Mouse (Mus musculus) neural tube, embryonic 13.5 days (tissue): ENCODE results near the gene Ctnnbip1. TPM values are rescaled to one million over a fixed set of nuclear protein-coding genes. Genes with fewer than 3 reads are reported as not detected.

ENCODE experiments used
- ATAC-seq: fragments of 200-750 bp; cut with Nextera tagmentation; 2 replicates; pipeline ENCODE4 v1.8.0; 2017; ENCODE audit warnings: low read depth, mild to moderate bottlenecking, moderate TSS enrichment, moderate library complexity
- H3K27ac ChIP-seq: fragments of 300-500 bp; sonication (generic); replicated peaks from 2 replicates; pipeline ENCODE4 v1.5.1; 2015; ENCODE audit warnings: moderate library complexity, mild to moderate bottlenecking, inconsistent platforms
- H3K27me3 ChIP-seq: fragments of 300-500 bp; sonication (generic); 2 replicates; pipeline ENCODE4 v1.6.1; 2015; ENCODE audit warnings: mild to moderate bottlenecking, inconsistent platforms
- H3K36me3 ChIP-seq: fragments of 300-500 bp; sonication (generic); 2 replicates; pipeline ENCODE4 v1.6.1; 2015; ENCODE audit warnings: mild to moderate bottlenecking, inconsistent platforms
- H3K4me1 ChIP-seq: fragments of 300-500 bp; sonication (generic); replicated peaks from 2 replicates; pipeline ENCODE4 v1.6.1; 2015; ENCODE audit warnings: inconsistent platforms
- H3K4me2 ChIP-seq: fragments of 300-500 bp; sonication (generic); 2 replicates; pipeline ENCODE4 v1.6.1; 2015; ENCODE audit warnings: inconsistent platforms, mild to moderate bottlenecking, moderate library complexity
- H3K4me3 ChIP-seq: fragments of 300-500 bp; sonication (generic); 2 replicates; pipeline ENCODE4 v1.5.1; 2015; ENCODE audit warnings: mild to moderate bottlenecking, inconsistent platforms
- H3K9ac ChIP-seq: fragments of 300-500 bp; sonication (generic); 2 replicates; pipeline ENCODE4 v1.6.1; 2015; ENCODE audit warnings: moderate library complexity, mild to moderate bottlenecking, inconsistent platforms
- H3K9me3 ChIP-seq: fragments of 300-500 bp; sonication (generic); 2 replicates; pipeline ENCODE4 v1.6.1; 2016; ENCODE audit warnings: inconsistent platforms
- WGBS: fragments of 180-500 bp; shearing (Covaris S2); methylation state at CpG from one replicate; pipeline ENCODE4 v1.1.7; 2015; 5-methylcytosine and 5-hydroxymethylcytosine counted together
- polyA plus RNA-seq: library from polyadenylated mRNA; unstranded; fragments of >200 nt; fragmentation: Nextera tagmentation; extraction: Ambion mirVana; gene quantifications from 2 replicates; pipeline ENCODE4 v1.2.1, GENCODE M21; 2015

Ctnnbip1 gene
- polyA plus RNA-seq, 1 experiment from 2014 or later, result 79.0 TPM

DNA sequence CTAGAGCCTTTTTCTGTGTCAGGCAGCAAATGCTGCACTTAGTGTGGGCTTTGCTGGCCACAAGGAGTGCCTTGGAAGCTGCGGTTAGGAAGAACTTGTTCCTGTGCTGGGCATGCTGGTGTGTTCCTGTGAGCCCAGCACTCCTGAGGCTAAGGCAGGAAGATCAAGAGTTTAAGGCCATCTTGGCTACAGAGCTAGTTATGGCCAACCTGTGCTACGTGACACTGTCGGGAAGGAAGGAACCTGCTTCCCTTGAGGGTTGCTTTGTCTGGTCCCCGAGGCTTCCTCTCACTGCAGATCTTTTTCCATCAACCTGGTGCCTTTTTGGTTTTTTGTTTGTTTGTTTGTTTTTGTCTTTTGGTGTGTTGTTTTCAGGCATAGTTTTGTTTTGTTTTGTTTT lies 7.1 kb downstream of the Ctnnbip1 start:
- H3K9me3 ChIP-seq, result no peaks in the 10 kb centered on the region
- H3K4me3 ChIP-seq, result no peak overlapping the region
- 84% methylated on average over 4 of the region's 4 CpGs for WGBS
- H3K36me3 ChIP-seq, result no peaks in the 10 kb centered on the region
- no peak overlapping the region for H3K4me2 ChIP-seq
- H3K27me3 ChIP-seq, result no peaks in the 10 kb centered on the region
- peaks cover 43% of the 10 kb centered on the region for H3K4me1 ChIP-seq
- no peak overlapping the region for H3K27ac ChIP-seq
- ATAC-seq, result no peak
- no peak overlapping the region for H3K9ac ChIP-seq

DNA sequence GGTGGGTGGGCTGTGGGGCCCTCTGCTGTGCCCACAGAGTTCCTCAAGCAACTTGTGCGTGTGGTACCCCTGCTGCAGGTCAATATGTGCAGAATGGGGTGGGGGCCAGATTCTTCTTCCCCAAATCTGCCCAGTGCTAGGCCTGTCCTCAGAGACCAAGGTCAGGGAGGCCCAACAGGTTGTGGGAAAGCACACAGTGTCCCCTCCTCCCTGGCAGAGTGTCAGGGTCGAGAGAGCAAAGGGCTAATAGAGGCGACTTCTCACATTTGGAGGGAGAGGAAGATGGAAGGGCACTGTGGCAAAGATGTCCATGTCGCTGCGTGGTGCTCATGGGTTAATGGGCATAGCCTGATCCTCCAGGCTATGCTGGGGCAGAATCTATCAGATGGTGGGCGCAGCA lies 7.8 kb downstream of the Ctnnbip1 start:
- H3K4me1 ChIP-seq, result peaks cover 42% of the 10 kb centered on the region
- no peak overlapping the region for H3K4me2 ChIP-seq
- WGBS, result 73% methylated on average over 6 of the region's 6 CpGs
- H3K4me3 ChIP-seq, result no peak overlapping the region
- no peak for ATAC-seq
- H3K9ac ChIP-seq, result 0 out of 2 replicates have a peak overlapping the region, but pooled peaks have one; percentile 12
- H3K27me3 ChIP-seq, result no peaks in the 10 kb centered on the region
- no peaks in the 10 kb centered on the region for H3K9me3 ChIP-seq
- H3K27ac ChIP-seq, result peak overlapping the region; percentile 28; the same call in 1 of the 2 replicates
- H3K36me3 ChIP-seq, result no peaks in the 10 kb centered on the region

DNA sequence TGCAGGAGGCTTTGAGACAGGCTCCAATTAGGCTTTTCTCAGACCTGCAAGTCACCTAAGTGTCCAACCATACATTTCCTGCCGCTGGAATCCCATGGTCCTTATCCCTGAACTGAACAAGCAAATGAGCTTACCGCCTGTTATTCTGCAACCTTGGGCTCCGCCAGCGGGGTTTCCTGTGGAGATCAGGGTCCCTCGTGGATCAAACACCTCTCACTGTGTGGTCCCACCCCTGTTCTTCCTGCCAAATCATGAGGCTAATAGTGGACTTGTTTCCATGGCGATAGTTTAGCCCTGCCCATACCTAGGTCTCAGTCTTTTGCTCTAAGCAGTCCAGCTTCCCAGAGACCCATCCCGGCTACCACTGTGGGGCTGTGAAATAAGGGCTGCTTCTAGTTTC lies 8.3 kb downstream of the Ctnnbip1 start:
- Histone ChIP-seq H3K27me3 (no peaks in the 10 kb centered on the region), H3K9ac (0 out of 2 replicates have a peak overlapping the region, but pooled peaks have one; percentile 12), H3K9me3 (no peaks in the 10 kb centered on the region), H3K4me3 (no peak overlapping the region), H3K36me3 (no peaks in the 10 kb centered on the region), H3K4me2 (no peak overlapping the region), H3K27ac (0 out of 2 replicates have a peak overlapping the region, but pooled peaks have one; percentile 28), H3K4me1 (peaks cover 36% of the 10 kb centered on the region)
- ATAC-seq, result no peak
- 34% methylated on average over 7 of the region's 7 CpGs for WGBS

DNA sequence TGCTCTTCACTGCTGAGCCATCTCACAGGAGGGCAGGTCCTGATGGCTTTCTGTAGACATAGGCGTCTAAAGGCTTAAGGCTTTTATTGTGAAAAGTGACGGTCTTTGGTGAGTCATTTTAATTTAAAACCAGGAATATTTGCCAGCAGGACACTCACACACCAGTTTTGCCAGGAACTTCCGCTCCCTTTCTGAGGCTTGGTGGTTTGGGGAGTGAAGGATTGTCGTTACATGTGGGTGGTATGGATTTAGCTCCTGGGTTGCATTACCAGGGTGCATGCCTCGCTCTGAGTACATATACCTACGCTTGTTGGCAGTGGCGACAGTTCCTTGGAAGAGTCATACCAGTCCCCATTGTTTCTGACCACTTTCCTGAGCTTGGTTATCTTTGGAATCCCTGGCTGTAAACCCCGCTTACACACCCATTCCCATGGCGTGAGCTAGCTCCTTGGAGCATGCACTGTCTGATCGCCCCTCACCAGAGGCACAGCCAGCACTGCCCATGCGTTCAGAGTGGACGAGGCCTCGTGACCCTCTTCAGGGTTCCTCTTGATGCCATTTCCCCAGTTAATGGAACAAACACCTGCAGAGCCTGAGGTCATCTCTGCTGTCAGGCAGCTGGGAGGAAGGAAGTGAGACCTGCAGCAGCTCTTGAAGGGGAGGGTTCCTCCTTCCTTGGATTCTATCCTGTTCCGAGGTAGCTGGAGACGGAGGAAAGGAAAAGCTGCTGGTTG lies 9.8 kb downstream of the Ctnnbip1 start:
- H3K9ac ChIP-seq, result no peak overlapping the region
- H3K4me1 ChIP-seq, result peaks cover 31% of the 10 kb centered on the region
- no peaks in the 10 kb centered on the region for H3K9me3 ChIP-seq
- WGBS, result 83% methylated on average over 15 of the region's 15 CpGs
- no peak for ATAC-seq
- H3K4me2 ChIP-seq, result no peak overlapping the region
- 0 out of 2 replicates have a peak overlapping the region, but pooled peaks have one; percentile 38 for H3K27ac ChIP-seq
- H3K4me3 ChIP-seq, result no peak overlapping the region
- no peaks in the 10 kb centered on the region for H3K36me3 ChIP-seq
- no peaks in the 10 kb centered on the region for H3K27me3 ChIP-seq

DNA sequence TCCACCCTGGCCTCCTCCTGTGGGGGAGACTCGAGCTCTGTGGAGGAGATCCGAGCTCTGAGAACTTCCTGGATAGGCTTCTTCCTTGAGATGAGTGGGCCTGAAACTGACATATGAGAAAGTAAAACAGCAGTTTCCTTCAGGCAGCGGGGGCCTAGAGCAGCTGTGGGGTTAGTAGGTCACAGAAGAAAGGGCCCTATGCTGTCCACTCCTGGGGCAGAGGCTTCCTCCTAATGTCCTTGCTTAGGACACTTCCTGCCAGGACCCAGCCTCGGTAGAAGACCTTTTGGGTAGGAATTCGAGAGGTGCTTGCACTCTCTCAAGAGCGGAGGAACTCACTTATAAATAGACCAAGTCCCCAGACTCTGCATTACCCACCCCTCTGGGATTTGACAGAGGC lies 11.7 kb downstream of the Ctnnbip1 start:
- H3K4me3 ChIP-seq, result no peak overlapping the region
- no peak overlapping the region for H3K9ac ChIP-seq
- ATAC-seq, result no peak
- H3K4me2 ChIP-seq, result no peak overlapping the region
- 75% methylated on average over 6 of the region's 6 CpGs for WGBS
- no peaks in the 10 kb centered on the region for H3K36me3 ChIP-seq
- no peaks in the 10 kb centered on the region for H3K27me3 ChIP-seq
- peak overlapping the region; percentile 28 for H3K27ac ChIP-seq
- no peaks in the 10 kb centered on the region for H3K9me3 ChIP-seq
- H3K4me1 ChIP-seq, result peaks cover 20% of the 10 kb centered on the region

DNA sequence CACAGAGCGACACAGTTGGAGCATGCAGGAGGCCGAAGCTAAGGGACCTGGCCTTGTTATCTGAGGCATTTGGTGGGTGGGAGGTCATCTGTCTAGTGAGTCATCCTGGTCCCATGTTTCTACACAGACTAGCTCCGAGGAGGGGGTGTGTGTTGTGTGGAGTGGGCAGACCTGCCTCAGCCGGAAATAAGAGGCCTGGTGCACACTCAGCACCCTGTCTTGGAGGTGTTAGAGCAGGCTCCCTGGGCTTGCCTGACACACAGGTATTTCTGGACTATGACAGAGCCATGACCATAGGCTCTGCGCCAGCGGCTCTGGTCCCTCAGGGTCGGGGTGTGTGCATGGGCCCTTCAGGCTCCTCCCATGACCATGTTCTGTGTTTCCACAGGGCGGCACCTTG lies 21.4 kb downstream of the Ctnnbip1 start:
- 88% methylated on average over 8 of the region's 8 CpGs for WGBS
- no peaks in the 10 kb centered on the region for H3K27me3 ChIP-seq
- H3K36me3 ChIP-seq, result no peaks in the 10 kb centered on the region
- no peak overlapping the region for H3K9ac ChIP-seq
- peaks cover 9% of the 10 kb centered on the region; the same call in 1 of the 2 replicates for H3K4me1 ChIP-seq
- H3K9me3 ChIP-seq, result no peaks in the 10 kb centered on the region
- H3K27ac ChIP-seq, result no peak overlapping the region
- no peak overlapping the region for H3K4me2 ChIP-seq
- H3K4me3 ChIP-seq, result no peak overlapping the region
- no peak for ATAC-seq

DNA sequence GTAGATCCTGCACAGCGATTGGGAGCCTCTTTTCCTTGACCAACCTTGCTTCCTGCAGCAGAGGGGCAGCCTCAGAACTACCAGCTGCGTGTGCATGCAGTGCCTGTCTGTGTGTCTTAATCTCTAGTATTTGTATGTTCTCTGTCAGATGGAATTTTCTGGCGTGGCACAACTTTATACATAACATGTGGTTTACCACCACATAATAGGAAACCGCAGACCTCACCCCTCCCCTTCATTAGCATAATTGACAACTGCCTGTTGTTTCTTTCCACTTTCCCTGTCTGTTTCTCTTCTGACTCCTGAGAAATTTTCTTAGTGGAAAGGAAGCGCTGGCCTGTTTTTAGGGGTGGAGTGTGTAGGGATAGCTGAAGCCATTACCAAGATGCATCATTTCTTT lies 23.9 kb downstream of the Ctnnbip1 start:
- no peak for ATAC-seq
- WGBS, result 67% methylated on average over 5 of the region's 5 CpGs

DNA sequence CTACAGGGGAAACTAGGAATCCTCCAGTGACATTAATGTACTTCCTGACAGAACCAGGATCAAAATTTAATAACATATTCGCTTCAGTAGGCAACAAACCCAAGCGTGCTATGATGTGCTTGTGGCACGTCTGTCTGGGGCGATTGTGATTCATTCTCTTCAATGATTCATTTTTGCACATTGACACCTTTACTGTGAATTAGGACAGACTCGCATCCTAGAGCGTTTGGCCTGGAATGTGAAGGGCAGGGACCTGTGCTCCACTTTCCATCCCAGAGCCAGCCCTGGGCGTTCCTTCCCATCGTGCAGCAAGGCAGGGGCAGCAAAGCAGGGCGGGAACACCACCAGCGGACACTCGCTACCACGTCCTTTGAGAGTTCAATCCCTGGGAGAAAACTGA lies 24.4 kb downstream of the Ctnnbip1 start:
- Histone ChIP-seq H3K9me3 (no peaks in the 10 kb centered on the region), H3K9ac (no peak overlapping the region), H3K4me3 (no peak overlapping the region), H3K27me3 (no peaks in the 10 kb centered on the region), H3K36me3 (peaks cover 22% of the 10 kb centered on the region), H3K4me1 (peaks cover 9% of the 10 kb centered on the region; the same call in 1 of the 2 replicates), H3K27ac (no peak overlapping the region), H3K4me2 (no peak overlapping the region)
- no peak for ATAC-seq
- WGBS, result 80% methylated on average over 12 of the region's 12 CpGs

More for the DNA sequence above, 23.9 kb downstream of the Ctnnbip1 start:
- peaks cover 9% of the 10 kb centered on the region; the same call in 1 of the 2 replicates for H3K4me1 ChIP-seq
- H3K27me3 ChIP-seq, result no peaks in the 10 kb centered on the region
- H3K36me3 ChIP-seq, result peaks cover 19% of the 10 kb centered on the region
- H3K27ac ChIP-seq, result no peak overlapping the region
- no peaks in the 10 kb centered on the region for H3K9me3 ChIP-seq
- no peak overlapping the region for H3K4me3 ChIP-seq
- H3K9ac ChIP-seq, result no peak overlapping the region
- H3K4me2 ChIP-seq, result no peak overlapping the region

DNA sequence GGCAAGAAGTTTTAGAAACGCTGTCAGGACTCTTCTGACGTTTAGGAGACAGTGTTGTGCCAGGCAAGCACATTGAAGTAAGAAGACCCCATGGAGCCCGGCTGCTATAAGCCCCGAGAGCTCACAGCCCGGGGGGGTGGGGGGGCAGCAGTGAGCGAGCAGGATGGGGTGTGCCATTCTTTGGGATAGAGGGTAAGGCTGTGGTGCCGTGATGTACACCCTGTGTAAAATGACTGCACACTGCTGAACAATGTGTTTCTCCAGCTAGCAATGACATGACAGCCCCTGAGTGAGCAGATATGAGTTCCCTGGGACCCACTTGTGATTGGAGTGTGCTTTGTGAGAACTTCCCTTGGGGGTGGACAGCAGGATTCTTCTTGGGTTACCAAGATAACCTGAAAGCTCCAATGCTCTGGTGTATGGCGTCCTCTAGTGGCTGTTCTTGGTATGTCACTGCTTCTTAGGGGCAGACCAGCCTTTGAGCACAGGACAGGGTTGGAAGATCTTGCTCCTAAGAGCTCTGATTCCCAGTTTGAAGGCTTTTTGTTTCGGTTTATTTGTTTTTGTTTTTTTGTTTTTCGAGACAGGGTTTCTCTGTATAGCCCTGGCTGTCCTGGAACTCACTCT lies 25.0 kb downstream of the Ctnnbip1 start:
- H3K9ac ChIP-seq, result no peak overlapping the region
- ATAC-seq, result peak; percentile 41; the same call in 1 of the 2 replicates
- no peaks in the 10 kb centered on the region for H3K27me3 ChIP-seq
- H3K4me1 ChIP-seq, result peaks cover 9% of the 10 kb centered on the region; the same call in 1 of the 2 replicates
- H3K27ac ChIP-seq, result no peak overlapping the region
- no peaks in the 10 kb centered on the region for H3K9me3 ChIP-seq
- H3K4me2 ChIP-seq, result no peak overlapping the region
- peaks cover 28% of the 10 kb centered on the region for H3K36me3 ChIP-seq
- 51% methylated on average over 10 of the region's 10 CpGs for WGBS
- no peak overlapping the region for H3K4me3 ChIP-seq

DNA sequence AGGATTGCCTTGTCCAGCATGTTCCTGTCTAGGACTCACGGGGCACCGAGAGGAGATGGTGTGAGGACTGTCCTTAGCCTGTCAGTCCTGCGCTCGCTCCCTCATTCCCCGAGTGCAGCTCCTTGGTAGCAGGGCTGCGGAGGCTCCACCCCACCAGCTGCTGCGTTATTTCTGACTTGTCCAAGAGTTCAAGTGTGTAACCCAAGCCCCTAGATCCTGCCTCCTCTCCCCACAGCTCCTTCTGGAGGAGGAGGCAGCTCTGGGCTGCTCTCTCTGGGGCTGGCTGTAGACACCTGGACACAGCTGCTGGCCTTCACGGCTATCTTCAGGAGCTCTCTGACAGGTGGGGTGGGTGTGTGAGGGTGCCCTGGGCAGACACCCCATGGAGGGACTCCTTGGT lies 26.9 kb downstream of the Ctnnbip1 start:
- ATAC-seq, result no peak
- WGBS, result 88% methylated on average over 8 of the region's 8 CpGs
- no peak overlapping the region for H3K4me2 ChIP-seq
- no peak overlapping the region for H3K4me3 ChIP-seq
- no peaks in the 10 kb centered on the region for H3K27me3 ChIP-seq
- H3K36me3 ChIP-seq, result peaks cover 28% of the 10 kb centered on the region
- H3K9ac ChIP-seq, result no peak overlapping the region
- H3K9me3 ChIP-seq, result no peaks in the 10 kb centered on the region
- no peak overlapping the region for H3K27ac ChIP-seq
- H3K4me1 ChIP-seq, result peaks cover 4% of the 10 kb centered on the region; the same call in 1 of the 2 replicates

DNA sequence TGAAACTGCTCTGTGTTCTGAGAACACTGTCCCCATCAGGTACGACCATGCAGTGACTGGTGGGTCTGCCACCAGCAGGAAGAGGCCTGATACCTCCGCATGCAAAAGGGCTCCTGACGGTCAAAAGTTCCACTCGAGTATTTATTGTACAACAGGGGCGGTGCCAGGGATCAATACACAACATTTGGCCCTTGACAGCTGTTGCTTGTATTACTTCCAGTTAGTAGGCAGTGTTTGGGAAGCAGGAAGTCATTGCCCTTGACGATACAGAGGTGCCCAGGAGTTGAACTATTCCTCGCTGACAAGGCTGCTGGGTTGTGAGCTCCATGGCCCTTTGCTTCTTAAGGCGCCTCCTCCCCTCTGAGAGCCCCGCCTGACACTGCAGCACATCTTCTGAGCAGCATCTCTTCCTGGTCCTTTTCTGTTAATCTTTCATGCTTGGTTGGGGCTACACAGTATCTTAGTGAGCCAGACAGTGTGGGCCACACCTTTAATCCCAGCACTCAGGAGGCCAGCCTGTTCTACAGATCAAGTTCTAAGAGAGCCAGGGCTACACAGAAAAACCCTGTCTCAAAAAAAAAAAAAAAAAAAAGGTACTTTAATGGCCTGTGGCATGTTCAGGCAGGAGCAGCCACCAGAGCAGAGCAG lies 28.9 kb downstream of the Ctnnbip1 start:
- Histone ChIP-seq H3K36me3 (peaks cover 28% of the 10 kb centered on the region), H3K27ac (no peak overlapping the region), H3K9ac (no peak overlapping the region), H3K27me3 (no peaks in the 10 kb centered on the region), H3K4me2 (no peak overlapping the region), H3K4me1 (peaks cover 4% of the 10 kb centered on the region; the same call in 1 of the 2 replicates), H3K4me3 (no peak overlapping the region), H3K9me3 (no peaks in the 10 kb centered on the region)
- no peak for ATAC-seq
- WGBS, result 85% methylated on average over 9 of the region's 9 CpGs

DNA sequence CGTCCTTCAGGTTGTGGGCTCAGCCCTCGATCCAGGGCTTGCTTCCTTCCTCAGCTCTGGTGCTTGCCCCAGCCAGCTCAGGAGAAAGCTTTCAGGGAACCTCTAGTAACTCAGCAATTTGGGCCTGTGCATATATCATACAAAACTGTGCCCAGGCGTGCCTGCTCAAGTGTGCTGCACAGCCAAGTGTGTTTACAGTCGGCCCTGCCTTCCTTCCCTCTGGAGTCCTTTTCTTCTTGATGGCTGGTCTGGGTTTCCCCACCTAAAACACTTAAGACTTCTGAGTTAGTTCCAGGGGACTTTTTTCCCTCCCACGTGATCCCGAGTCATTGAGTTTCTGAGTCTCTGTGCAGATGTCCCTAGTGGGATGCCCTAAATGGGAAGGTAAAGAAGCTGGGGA lies 29.5 kb downstream of the Ctnnbip1 start:
- no peaks in the 10 kb centered on the region for H3K27me3 ChIP-seq
- 77% methylated on average over 6 of the region's 6 CpGs for WGBS
- H3K4me2 ChIP-seq, result no peak overlapping the region
- no peak for ATAC-seq
- H3K4me1 ChIP-seq, result peaks cover 2% of the 10 kb centered on the region; the same call in 1 of the 2 replicates
- peaks cover 33% of the 10 kb centered on the region for H3K36me3 ChIP-seq
- no peak overlapping the region for H3K9ac ChIP-seq
- H3K9me3 ChIP-seq, result no peaks in the 10 kb centered on the region
- H3K4me3 ChIP-seq, result no peak overlapping the region
- no peak overlapping the region for H3K27ac ChIP-seq
